Comparison of ENCODE assay signal across 8 mouse cellular contexts in the genomic region with DNA sequence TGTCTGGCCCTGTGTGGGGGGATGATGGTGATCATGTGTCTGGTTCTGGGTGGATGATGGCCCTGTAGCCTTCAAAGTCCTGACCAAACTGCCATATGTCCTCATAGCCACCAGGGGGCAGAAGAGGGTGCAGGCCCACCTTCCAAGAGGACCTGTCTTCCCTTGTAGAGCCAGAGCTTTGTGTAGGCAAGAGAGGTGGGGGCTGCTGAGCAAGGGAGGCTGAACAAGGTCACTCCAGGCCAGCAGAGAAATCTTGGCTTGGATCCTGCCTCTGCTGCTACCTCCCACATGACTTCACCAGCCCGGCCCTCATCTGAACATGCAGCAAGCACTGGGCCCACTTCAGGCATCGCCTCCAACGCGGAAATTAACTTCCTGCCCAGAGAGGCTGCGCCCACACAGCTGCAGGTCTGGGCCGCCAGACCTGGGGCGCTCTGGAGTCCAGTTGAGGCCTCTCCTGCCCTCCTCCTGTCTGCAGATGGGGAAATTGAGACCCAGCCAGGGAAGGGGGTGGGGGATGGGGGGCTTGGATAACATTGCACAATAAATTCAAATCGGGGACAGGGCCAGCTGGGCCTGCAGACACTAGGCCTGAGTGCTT. TPM values are rescaled to one million over a fixed set of nuclear protein-coding genes. Genes with fewer than 3 reads are reported as not detected.
DNase-seq lines count a peak whose midpoint lies in the region; ATAC-seq and TF ChIP-seq lines count a peak whose summit lies in the region.

No protein-coding gene starts in this region.

- no peak overlapping the region for H3K4me3 ChIP-seq in CH12.LX (replicated peaks in 1 of 3; ENCODE audit: low read depth in 2 of 3, low read length in 2 of 3, poor library complexity in 1 of 3)
- H3K4me3 ChIP-seq in forebrain, embryonic 11.5 days (ENCODE audit: low read depth, low read length): no peak overlapping the region
- H3K4me3 ChIP-seq in heart, postnatal 0 days (ENCODE audit: low read depth, low read length): no peak overlapping the region
- no peak overlapping the region for H3K4me3 ChIP-seq in lung, adult 2 months (replicated peaks; ENCODE audit: extremely low read depth, low read depth, low read length)
- no peak overlapping the region for H3K4me3 ChIP-seq in olfactory bulb, adult 2 months (ENCODE audit: insufficient read depth, low read depth, low read length)

- ATAC-seq in forebrain, embryonic 11.5 days (replicated peaks; ENCODE audit: low FRiP score): peak; percentile 61; the same call in 1 of the 2 replicates
- ATAC-seq in heart, postnatal 0 days (ENCODE audit: insufficient read depth, low read depth): peak; percentile 96

- H3K79me2 ChIP-seq in CH12.LX (replicated peaks; ENCODE audit: control insufficient read depth, extremely low read depth, insufficient read depth, poor library complexity, severe bottlenecking): no peaks in the 10 kb centered on the region

- dilution Hi-C loops in CH12.LX (cut with MboI; ENCODE audit: extremely low pct_ligation_motif_present, extremely low pct_unique_long_range_greater_than_20kb, low sequenced_read_pairs): no loop called here

- peaks cover 47% of the 10 kb centered on the region for H3K27me3 ChIP-seq in CH12.LX (replicated peaks)
- peaks cover 14% of the 10 kb centered on the region for H3K27me3 ChIP-seq in forebrain, embryonic 11.5 days (ENCODE audit: control insufficient read depth, insufficient read depth, low read length)
- H3K27me3 ChIP-seq in heart, postnatal 0 days (ENCODE audit: control insufficient read depth, insufficient read depth, low read length): 0 out of 2 replicates have a peak, but pooled peaks cover 9% of the 10 kb centered on the region

- no peak for TF ChIP-seq EP300 in CH12.LX (IDR thresholded peaks at IDR 0.05; ENCODE audit: low read length)
- TF ChIP-seq EP300 in heart, postnatal 0 days (IDR thresholded peaks at IDR 0.05; ENCODE audit: low read depth): peak; percentile 91; the same call in 1 of the 2 replicates

- no peaks in the 10 kb centered on the region for H3K36me3 ChIP-seq in CH12.LX (replicated peaks in 1 of 2; ENCODE audit: control insufficient read depth in 1 of 2, insufficient read depth in 1 of 2, low read length in 1 of 2)
- no peaks in the 10 kb centered on the region for H3K36me3 ChIP-seq in forebrain, embryonic 11.5 days (ENCODE audit: control insufficient read depth, insufficient read depth, low read length)
- no peaks in the 10 kb centered on the region for H3K36me3 ChIP-seq in heart, postnatal 0 days (replicated peaks; ENCODE audit: control insufficient read depth, insufficient read depth, low read length)

- no peak overlapping the region for H3K27ac ChIP-seq in CH12.LX (ENCODE audit: insufficient read depth, low read depth)
- H3K27ac ChIP-seq in forebrain, embryonic 11.5 days (ENCODE audit: low read depth, low read length): no peak overlapping the region
- peak overlapping the region; percentile 87 for H3K27ac ChIP-seq in heart, postnatal 0 days (ENCODE audit: low read depth)
- H3K27ac ChIP-seq in olfactory bulb, adult 2 months (ENCODE audit: insufficient read depth, low read depth, low read length): peak overlapping the region; percentile 61

- H3K4me2 ChIP-seq in CH12.LX (ENCODE audit: insufficient read depth, low read depth, poor library complexity, severe bottlenecking): no peak overlapping the region
- H3K4me2 ChIP-seq in forebrain, embryonic 11.5 days (ENCODE audit: low read depth, low read length, severe bottlenecking): no peak overlapping the region
- H3K4me2 ChIP-seq in heart, postnatal 0 days (ENCODE audit: low read depth, low read length): no peak overlapping the region

- no peak overlapping the region for H3K9ac ChIP-seq in CH12.LX (ENCODE audit: insufficient read depth, low read depth)
- no peak overlapping the region; the same call in 1 of the 2 replicates for H3K9ac ChIP-seq in forebrain, embryonic 11.5 days (ENCODE audit: low read length)
- H3K9ac ChIP-seq in heart, postnatal 0 days (replicated peaks; ENCODE audit: low read depth, low read length): peak overlapping the region; percentile 6; the same call in 1 of the 2 replicates

- TF ChIP-seq RAD21 in CH12.LX (IDR thresholded peaks at IDR 0.05; ENCODE audit: low read depth, low read length): peak; percentile 66

- H3K4me1 ChIP-seq in CH12.LX (ENCODE audit: control insufficient read depth in 1 of 2, insufficient read depth in 2 of 2): peaks cover 3 to 14% of the 10 kb centered on the region in 2 experiments; a peak in 3 of 4 replicates
- H3K4me1 ChIP-seq in forebrain, embryonic 11.5 days (replicated peaks; ENCODE audit: control insufficient read depth, insufficient read depth, low read length): 0 out of 2 replicates have a peak, but pooled peaks cover 2% of the 10 kb centered on the region
- peaks cover 15% of the 10 kb centered on the region for H3K4me1 ChIP-seq in heart, postnatal 0 days (ENCODE audit: control insufficient read depth, insufficient read depth)
- H3K4me1 ChIP-seq in lung, adult 2 months (ENCODE audit: control insufficient read depth, insufficient read depth, low read length): peaks cover 36% of the 10 kb centered on the region
- H3K4me1 ChIP-seq in olfactory bulb, adult 2 months (ENCODE audit: control insufficient read depth, insufficient read depth, low read length): peaks cover 46% of the 10 kb centered on the region

- peaks cover 5% of the 10 kb centered on the region for H3K9me3 ChIP-seq in CH12.LX (replicated peaks; ENCODE audit: low read length)
- peaks cover 2% of the 10 kb centered on the region; the same call in 1 of the 2 replicates for H3K9me3 ChIP-seq in forebrain, embryonic 11.5 days (ENCODE audit: control insufficient read depth, low read length)
- no peaks in the 10 kb centered on the region for H3K9me3 ChIP-seq in heart, postnatal 0 days (replicated peaks; ENCODE audit: control insufficient read depth, low read length)

- 77% methylated on average over 8 of the region's 8 CpGs for WGBS in forebrain, embryonic 11.5 days
- 14% methylated on average over 8 of the region's 8 CpGs for WGBS in heart, postnatal 0 days
- WGBS in lung, adult 2 months: 1% methylated on average over 8 of the region's 8 CpGs
- 12% methylated on average over 8 of the region's 8 CpGs for whole genome bisulfite sequencing in olfactory bulb, adult 2 months

- DNase-seq in CH12.LX (ENCODE audit: extremely low read depth): peak; percentile 73
- peak; percentile 65 for DNase-seq in c-Kit-positive CD71-negative TER-119-negative erythroid progenitor cells, embryonic 14.5 days (ENCODE audit: low read depth)
- peak; percentile 80 for DNase-seq in forebrain, embryonic 11.5 days (ENCODE audit: low spot score)
- peak; percentile 99 for DNase-seq in heart, postnatal 0 days (ENCODE audit: low spot score)
- peak; percentile 86 to 93 for DNase-seq in kidney, postnatal 4 days
- peak; percentile 87 for DNase-seq in lung, adult 2 months
- peak; percentile 53 to 62 for DNase-seq in thymus, adult 18-20 months

- no peak for TF ChIP-seq POLR2A in CH12.LX (IDR thresholded peaks at IDR 0.05; ENCODE audit: low read depth, low read length)
- TF ChIP-seq POLR2A in lung, adult 2 months (IDR thresholded peaks at IDR 0.05; ENCODE audit: borderline replicate concordance, extremely low read depth, low read depth, low read length): peak; percentile 71; the same call in 1 of the 2 replicates
- TF ChIP-seq POLR2A in olfactory bulb, adult 2 months (IDR thresholded peaks at IDR 0.05; ENCODE audit: insufficient read depth, low read depth, low read length): no peak

- TF ChIP-seq CTCF in CH12.LX (conservative IDR thresholded peaks at IDR 0.05 in 1 of 2, IDR thresholded peaks at IDR 0.05 in 1 of 2; ENCODE audit: low read depth in 2 of 2, low read length in 2 of 2): peak; percentile 84 to 89
- peak; percentile 100 for TF ChIP-seq CTCF in heart, postnatal 0 days (IDR thresholded peaks at IDR 0.05; ENCODE audit: low read depth)
- TF ChIP-seq CTCF in lung, adult 2 months (IDR thresholded peaks at IDR 0.05; ENCODE audit: insufficient read depth, low read length): peak; percentile 97
- peak; percentile 87 for TF ChIP-seq CTCF in olfactory bulb, adult 2 months (IDR thresholded peaks at IDR 0.05; ENCODE audit: insufficient read depth, low read depth, low read length)

- in situ Hi-C loops in CH12.LX (cut with MboI; ENCODE audit: low pct_ligation_motif_present, low pct_unique_long_range_greater_than_20kb, low sequenced_read_pairs): loop anchor here (5.0 to 25.0 kb wide), 3 partner anchors 92 to 402 kb away; no protein-coding TSS in a partner anchor

TF ChIP-seq in CH12.LX, 34 proteins besides CTCF, POLR2A, EP300 and RAD21:
- TF ChIP-seq CHD1 (IDR thresholded peaks at IDR 0.05; ENCODE audit: low read depth, low read length) (no peak), NELFE (IDR thresholded peaks at IDR 0.05; ENCODE audit: low read depth, low read length) (peak; percentile 49; the same call in 1 of the 2 replicates), SMC3 (IDR thresholded peaks at IDR 0.05; ENCODE audit: low read depth, low read length) (peak; percentile 96), ZNF384 (IDR thresholded peaks at IDR 0.05; ENCODE audit: low read depth, low read length) (no peak), ZC3H11A (IDR thresholded peaks at IDR 0.05; ENCODE audit: low read depth, low read length) (peak; percentile 72), IRF4 (IDR thresholded peaks at IDR 0.05; ENCODE audit: low read depth, low read length) (0 out of 2 replicates have a peak, but pooled peaks have one; percentile 30), MAZ (IDR thresholded peaks at IDR 0.05; ENCODE audit: low read depth, low read length) (0 out of 2 replicates have a peak, but pooled peaks have one; percentile 31)

RNA-seq across cellular contexts. Expression of a gene that starts 28.4 kb away (rescaled TPM):
- total RNA-seq in CH12.LX (2012; rRNA removed) (not detected in 2 replicates), CH12.LX (2014; rRNA removed) (not detected in 2 replicates)
- not detected in 2 replicates for polyA plus RNA-seq in CH12.LX (2012; ENCODE audit: insufficient read length, low read depth)
- polyA plus RNA-seq in forebrain, embryonic 11.5 days (2014; fragmentation: Nextera tagmentation; extraction: Ambion mirVana): 146 and 153 TPM in 2 replicates
- total RNA-seq in heart, postnatal 0 days (2014; rRNA removed; ENCODE audit: low replicate concordance): 0.81 and 2.6 TPM in 2 replicates
- polyA plus RNA-seq in heart, postnatal 0 days (2015; fragmentation: Nextera tagmentation; extraction: Ambion mirVana): 0.10 and 0.37 TPM in 2 replicates
- 7.0 and 13.2 TPM in 2 replicates for polyA plus RNA-seq in lung, adult 2 months (2012; rRNA removed)
- polyA plus RNA-seq in olfactory bulb, adult 2 months (2012; ENCODE audit: insufficient read depth, insufficient read length, low replicate concordance, missing spikeins): not detected in 2 replicates

Comparison
In these comparisons a context has a peak if more than half of its experiments do, and no peak if none do; other contexts are left out.
1. H3K27ac ChIP-seq: peak in heart, postnatal 0 days (single experiment) and olfactory bulb, adult 2 months (single experiment); none in CH12.LX (single experiment) and forebrain, embryonic 11.5 days (single experiment).
2. Peak in every context shown above with its lines, with median percentiles within 50 percentile points of each other: DNase-seq and CTCF ChIP-seq.